Mouse (Mus musculus) thymus, adult 2 months (tissue): ENCODE results near the gene Zbtb3. TPM values are rescaled to one million over a fixed set of nuclear protein-coding genes. Genes with fewer than 3 reads are reported as not detected.

ENCODE experiments used
- DNase-seq: peaks from one replicate; pipeline ENCODE4 v3.0.0; 2021
- H3K27ac ChIP-seq: fragments of 200-500 bp; 2 replicates; pipeline ENCODE4 v1.5.1; 2012; ENCODE audit warnings: low read length, control low read depth; ENCODE audit not compliant: control insufficient read depth, insufficient read depth
- H3K27me3 ChIP-seq: fragments of 200-500 bp; 2 replicates; pipeline ENCODE4 v1.6.1; 2012; ENCODE audit warnings: mild to moderate bottlenecking, low read length, moderate library complexity, mixed read lengths; ENCODE audit not compliant: control insufficient read depth, insufficient read depth
- H3K36me3 ChIP-seq: fragments of 200-500 bp; 2 replicates; pipeline ENCODE4 v1.6.1; 2012; ENCODE audit warnings: mild to moderate bottlenecking, low read length, moderate library complexity; ENCODE audit not compliant: control insufficient read depth, insufficient read depth
- H3K4me1 ChIP-seq: fragments of 200-500 bp; replicated peaks from 2 replicates; pipeline ENCODE4 v1.6.1; 2012; ENCODE audit warnings: low read length; ENCODE audit not compliant: control insufficient read depth, insufficient read depth
- H3K4me3 ChIP-seq: fragments of 200-500 bp; 2 replicates; pipeline ENCODE4 v1.5.1; 2012; ENCODE audit warnings: mild to moderate bottlenecking, low read length, control low read depth, moderate library complexity; ENCODE audit not compliant: control insufficient read depth, insufficient read depth
- CTCF ChIP-seq: fragments of 200-500 bp; IDR thresholded peaks from 2 replicates; pipeline ENCODE4 v1.5.1; 2012; ENCODE audit warnings: mild to moderate bottlenecking, control low read depth, low read length, moderate library complexity, borderline replicate concordance; ENCODE audit not compliant: control insufficient read depth, poor library complexity, insufficient read depth; ENCODE audit errors: extremely low read depth
- POLR2A ChIP-seq: fragments of 200-500 bp; IDR thresholded peaks from 2 replicates; pipeline ENCODE4 v1.6.1; 2012; ENCODE audit warnings: mild to moderate bottlenecking, low read length, control low read depth, moderate library complexity; ENCODE audit not compliant: control insufficient read depth, poor library complexity, insufficient read depth; ENCODE audit errors: extremely low read depth
- WGBS: fragments of 180-500 bp; shearing (Covaris S2); methylation state at CpG from one replicate; pipeline ENCODE4 v1.1.7; 2018; 5-methylcytosine and 5-hydroxymethylcytosine counted together
- polyA plus RNA-seq: library from polyadenylated mRNA; depleted of rRNA; stranded (reverse); fragments of >200 nt; gene quantifications from 2 replicates; pipeline ENCODE4 v1.2.3, GENCODE M21; 2012

Gene Zbtb3
- polyA plus RNA-seq, 1 experiment: 3.0 TPM

- peaks cover 16% of the 10 kb centered on the region for H3K36me3 ChIP-seq
- 6% methylated on average over 14 of the region's 14 CpGs for WGBS
- TF ChIP-seq POLR2A (no peak), CTCF (0 out of 2 replicates have a peak, but pooled peaks have one; percentile 17)
Observed at GRCm38 (mm10) chr19:8818301-8818798, 16.0 kb downstream of the Zbtb3 start.

GRCm38 (mm10) chr19:8818801-8819595 lies 16.6 kb downstream of the Zbtb3 start, which contains the start of gene Ttc9c:
Ttc9c (minus strand) TSS chr19:8819333.
- Histone ChIP-seq H3K4me1 (peaks cover 9% of the 10 kb centered on the region), H3K36me3 (peaks cover 19% of the 10 kb centered on the region), H3K27ac (peak within 1 kb of the TSS; percentile 91), H3K4me3 (peak within 1 kb of the TSS; percentile 62), H3K27me3 (no peaks in the 10 kb centered on the region)
- peak; percentile 92 for DNase-seq
- TF ChIP-seq CTCF (no peak), POLR2A (peak; percentile 73)
- under 1% methylated on average over 33 of the region's 33 CpGs for WGBS

More at GRCm38 (mm10) chr19:8818301-8818798, 16.0 kb downstream of the Zbtb3 start:
- H3K27ac ChIP-seq: peak overlapping the region; percentile 48
- H3K4me1 ChIP-seq: peaks cover 9% of the 10 kb centered on the region
- no peaks in the 10 kb centered on the region for H3K27me3 ChIP-seq
- H3K4me3 ChIP-seq: peak overlapping the region; percentile 56
- no peak for DNase-seq

GRCm38 (mm10) chr19:8819596-8820423 lies 17.5 kb downstream of the Zbtb3 start, which contains the start of gene Hnrnpul2:
Hnrnpul2 (plus strand) TSS chr19:8820010.
- whole genome bisulfite sequencing: under 1% methylated on average over 83 of the region's 83 CpGs
- Histone ChIP-seq H3K27ac (peak within 1 kb of the TSS; percentile 91), H3K27me3 (no peaks in the 10 kb centered on the region), H3K36me3 (peaks cover 19% of the 10 kb centered on the region), H3K4me3 (peak within 1 kb of the TSS; percentile 62), H3K4me1 (peaks cover 9% of the 10 kb centered on the region)
- TF ChIP-seq CTCF: 0 out of 2 replicates have a peak, but pooled peaks have one; percentile 46
- peak; percentile 94 for TF ChIP-seq POLR2A
- DNase-seq: peak; percentile 98

- Histone ChIP-seq H3K27ac (peak overlapping the region; percentile 78), H3K27me3 (no peaks in the 10 kb centered on the region), H3K4me3 (peak overlapping the region; percentile 62), H3K36me3 (peaks cover 26% of the 10 kb centered on the region), H3K4me1 (peaks cover 9% of the 10 kb centered on the region)
- no peak for TF ChIP-seq POLR2A
- TF ChIP-seq CTCF: no peak
- WGBS: under 1% methylated on average over 48 of the region's 48 CpGs
- no peak for DNase-seq
Observed at GRCm38 (mm10) chr19:8820424-8820956, 18.1 kb downstream of the Zbtb3 start.

GRCm38 (mm10) chr19:8821146-8821545 lies 18.8 kb downstream of the Zbtb3 start:
- WGBS: under 1% methylated on average over 7 of the region's 7 CpGs
- no peak for DNase-seq
- H3K27me3 ChIP-seq: no peaks in the 10 kb centered on the region
- peaks cover 9% of the 10 kb centered on the region for H3K4me1 ChIP-seq
- H3K36me3 ChIP-seq: peaks cover 32% of the 10 kb centered on the region
- H3K27ac ChIP-seq: no peak overlapping the region; the same call in 1 of the 2 replicates
- TF ChIP-seq POLR2A (no peak), CTCF (no peak)
- peak overlapping the region; percentile 62 for H3K4me3 ChIP-seq

GRCm38 (mm10) chr19:8822696-8823095 lies 20.3 kb downstream of the Zbtb3 start:
- no peaks in the 10 kb centered on the region for H3K27me3 ChIP-seq
- H3K4me3 ChIP-seq: no peak overlapping the region
- 97% methylated on average over 8 of the region's 8 CpGs for WGBS
- TF ChIP-seq CTCF (no peak), POLR2A (no peak)
- no peak overlapping the region for H3K27ac ChIP-seq
- peaks cover 8% of the 10 kb centered on the region for H3K4me1 ChIP-seq
- DNase-seq: no peak
- peaks cover 48% of the 10 kb centered on the region for H3K36me3 ChIP-seq

GRCm38 (mm10) chr19:8829660-8830059 lies 27.3 kb downstream of the Zbtb3 start, which contains the start of gene AC129217.1:
AC129217.1 (plus strand) TSS chr19:8829773.
- no peaks in the 10 kb centered on the region for H3K4me1 ChIP-seq
- H3K27ac ChIP-seq: no peak within 1 kb of the TSS
- H3K4me3 ChIP-seq: no peak within 1 kb of the TSS
- 61% methylated on average over 8 of the region's 8 CpGs for WGBS
- DNase-seq: no peak
- no peaks in the 10 kb centered on the region for H3K27me3 ChIP-seq
- TF ChIP-seq CTCF: no peak
- no peak for TF ChIP-seq POLR2A
- peaks cover 97% of the 10 kb centered on the region for H3K36me3 ChIP-seq
